Mouse (Mus musculus) adrenal gland, postnatal 25 days (tissue): Measurements from ENCODE around the gene Phc1. TPM values are rescaled to one million over a fixed set of nuclear protein-coding genes. Genes with fewer than 3 reads are reported as not detected.
"Not testable (repeated sequence)": the region's sequence is repeated elsewhere in the genome, so short reads cannot be mapped to it uniquely, and the experiment has no call there.

ENCODE experiments used
- DNase-seq: peaks from one replicate; pipeline ENCODE4 v3.0.0; 2021; ENCODE audit warnings: mixed read lengths
- long read RNA-seq: library from polyadenylated mRNA; stranded (forward); transcript quantifications from one replicate; pipeline ENCODE4 v2.0.0, GENCODE M21; 2021
- total RNA-seq: library from RNA; stranded (reverse); gene quantifications from 2 replicates; pipeline ENCODE4 v1.2.3, GENCODE M21; 2021

Gene Phc1
- total RNA-seq, result 17.9 and 29.8 TPM in 2 replicates
- long read RNA-seq, partial matches to known transcripts, result 4 of 6 reads
- long read RNA-seq, other reads (novel, unspliced or antisense), result 2 of 6 reads

DNA sequence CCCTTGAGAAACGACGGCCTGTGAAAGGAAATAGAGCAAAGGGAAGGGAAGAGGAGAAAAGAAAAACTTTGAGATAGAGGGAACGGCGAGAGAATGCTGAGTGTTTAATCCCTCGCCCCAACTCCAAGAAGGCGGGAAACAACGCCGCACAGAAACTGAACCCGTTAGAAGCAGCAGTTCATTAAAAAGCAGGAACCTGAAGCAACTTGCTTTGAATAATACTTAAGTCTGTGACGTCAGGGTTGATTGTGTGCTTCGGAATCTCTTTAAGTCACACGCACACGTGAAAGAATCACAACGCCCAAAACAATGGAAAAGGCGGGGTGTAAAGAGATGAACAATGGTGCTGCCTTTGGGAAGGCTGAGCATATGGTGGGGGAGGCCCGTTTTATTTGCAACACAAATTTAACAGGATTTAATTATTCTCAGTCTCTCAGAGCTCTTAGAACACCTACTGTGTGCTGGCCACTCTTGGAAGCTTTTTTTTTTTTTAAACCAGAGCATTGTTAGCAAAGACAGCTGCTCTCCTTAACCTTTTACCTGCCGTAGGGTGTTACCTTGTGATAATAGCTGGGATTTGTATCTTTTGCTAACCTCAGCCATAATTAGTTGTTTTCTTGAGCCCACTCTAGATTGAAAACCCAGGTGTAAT is at the start of gene Phc1:
Phc1 (minus strand) TSS at position 213 of the 652 bp plus-strand sequence.
- DNase-seq, result no peak

DNA sequence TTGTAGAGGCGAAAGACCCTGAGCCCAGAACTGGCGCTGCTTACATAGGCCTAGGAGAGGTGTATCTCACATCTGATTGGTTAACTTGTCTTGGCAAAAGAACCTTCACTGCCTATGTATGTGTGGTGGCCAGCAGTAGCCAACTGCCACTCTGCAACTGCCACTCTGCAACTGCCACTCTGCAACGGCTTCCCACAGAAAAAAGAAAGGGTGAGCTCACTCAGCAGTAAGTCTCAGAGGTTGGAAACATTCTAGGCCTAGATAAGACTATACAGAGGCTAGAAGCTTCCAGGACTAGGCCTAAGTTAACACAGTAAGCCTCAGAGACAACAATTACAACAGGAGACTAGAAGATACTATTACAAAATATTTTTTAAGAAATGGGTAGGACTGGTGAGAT is 49.6 kb upstream of the Phc1 start:
- DNase-seq, result not testable (repeated sequence)

DNA sequence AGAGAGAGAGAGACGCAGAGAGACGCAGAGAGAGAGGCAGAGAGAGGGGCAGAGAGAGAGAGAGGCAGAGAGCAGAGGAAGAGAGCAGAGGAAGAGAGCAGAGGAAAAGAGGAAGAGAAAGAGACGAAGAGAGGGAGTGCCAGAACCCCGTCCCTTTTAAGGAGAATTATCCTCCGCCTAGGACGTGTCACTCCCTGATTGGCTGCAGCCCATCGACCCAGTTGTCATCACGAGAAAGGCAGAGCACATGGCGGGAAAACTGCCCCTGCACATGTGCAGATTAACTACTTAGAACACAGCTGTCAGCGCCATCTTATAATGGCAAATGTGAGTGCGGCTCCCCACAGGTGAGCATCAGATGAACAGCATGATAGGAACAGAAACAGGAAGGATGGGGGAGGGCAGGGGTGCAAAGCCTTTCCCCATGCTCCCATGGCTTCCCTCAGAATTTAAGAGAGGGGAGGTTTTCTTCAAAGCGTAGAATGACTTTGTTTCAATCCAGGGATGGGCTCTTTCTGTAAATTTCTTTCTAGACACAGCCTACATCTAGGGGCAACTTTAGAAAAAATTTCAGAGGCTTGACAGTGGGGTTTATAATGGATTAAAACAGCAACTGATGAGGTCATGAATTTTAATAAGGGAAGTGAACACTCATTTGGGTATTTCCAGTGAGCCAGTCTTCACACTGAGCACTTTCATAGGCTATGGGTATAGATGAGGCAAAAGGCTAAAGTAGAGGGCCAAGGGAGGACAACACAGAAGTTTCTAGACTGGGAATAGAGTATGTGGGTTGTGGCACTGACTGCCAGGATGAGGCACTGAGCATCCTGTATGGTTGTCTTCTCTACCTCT is 47.0 kb upstream of the Phc1 start:
- DNase-seq, result not testable (repeated sequence)

DNA sequence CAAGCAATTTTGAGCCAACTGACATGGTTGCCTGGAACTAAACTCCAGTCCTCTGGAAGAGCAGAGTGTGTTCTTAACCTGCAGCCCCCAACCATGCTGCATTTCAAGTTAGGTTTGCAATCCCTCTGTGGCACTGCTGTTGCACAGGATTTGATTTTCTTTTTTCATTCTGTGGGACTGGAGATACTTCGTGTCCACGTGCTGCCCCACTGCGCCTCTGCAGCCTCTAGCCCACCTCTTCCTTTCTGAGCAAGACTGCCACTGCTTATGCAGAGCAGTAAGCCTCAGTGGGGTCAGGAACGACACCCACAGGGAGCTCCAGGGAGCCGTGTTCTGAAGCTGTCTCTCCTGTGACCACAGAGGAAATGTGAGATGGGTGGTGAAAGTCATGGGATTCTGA is 45.4 kb upstream of the Phc1 start:
- no peak for DNase-seq

DNA sequence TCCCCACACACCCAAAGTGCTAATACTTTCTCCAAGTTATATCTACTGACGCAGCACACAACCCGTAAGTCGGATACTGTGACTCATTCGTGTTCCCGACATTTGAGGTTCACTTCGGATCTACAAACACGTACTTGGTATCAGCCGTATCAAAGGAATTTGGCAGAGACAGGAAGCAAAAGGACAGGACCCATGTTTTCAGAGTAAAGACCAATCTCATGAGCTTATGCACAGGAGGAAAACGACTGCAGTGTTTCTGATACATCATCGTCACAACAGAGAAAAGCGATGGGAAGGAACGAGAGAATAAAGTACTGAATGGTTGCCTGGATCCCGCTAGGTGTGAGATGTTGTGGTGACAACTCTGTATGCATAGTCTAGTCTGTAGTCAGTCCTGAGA is 44.5 kb upstream of the Phc1 start:
- DNase-seq, result no peak

DNA sequence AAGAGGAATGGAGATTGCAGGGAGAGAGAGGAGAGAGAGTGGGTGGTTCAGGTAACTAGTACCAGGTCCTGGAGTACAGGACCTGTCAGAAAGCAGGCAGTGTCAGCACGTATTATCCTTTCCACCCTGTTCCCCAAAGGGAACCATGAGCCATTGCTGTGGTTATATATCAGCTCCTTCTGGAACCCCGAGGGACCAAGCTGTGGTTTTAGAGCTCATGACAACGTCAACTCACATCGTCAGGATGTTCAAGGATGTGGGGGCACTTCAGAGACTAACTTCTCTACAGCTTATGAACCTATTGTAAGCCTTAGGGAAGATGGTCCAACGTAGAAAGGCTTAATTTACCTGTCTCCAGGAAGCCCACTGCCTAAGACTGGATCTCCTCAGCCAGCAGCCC is 42.9 kb upstream of the Phc1 start:
- DNase-seq, result no peak

DNA sequence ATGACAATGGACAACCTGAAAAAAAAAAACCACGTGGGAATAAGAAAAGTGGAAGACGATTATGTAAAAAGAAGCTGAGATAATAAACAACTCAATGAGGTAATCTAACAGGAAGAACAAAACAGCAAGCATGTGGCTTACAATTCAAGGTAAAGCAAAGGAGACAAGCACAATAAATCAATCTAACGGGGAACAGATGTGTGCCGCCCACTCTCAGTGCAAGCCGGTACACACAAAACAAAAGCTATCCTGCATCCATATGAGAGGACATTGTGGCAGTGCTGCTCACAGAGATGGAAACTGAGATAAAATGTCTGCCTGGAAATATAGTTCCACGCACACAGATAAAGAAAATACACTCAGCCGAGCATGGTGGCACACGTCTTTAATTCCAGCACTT is 41.7 kb upstream of the Phc1 start:
- no peak for DNase-seq

DNA sequence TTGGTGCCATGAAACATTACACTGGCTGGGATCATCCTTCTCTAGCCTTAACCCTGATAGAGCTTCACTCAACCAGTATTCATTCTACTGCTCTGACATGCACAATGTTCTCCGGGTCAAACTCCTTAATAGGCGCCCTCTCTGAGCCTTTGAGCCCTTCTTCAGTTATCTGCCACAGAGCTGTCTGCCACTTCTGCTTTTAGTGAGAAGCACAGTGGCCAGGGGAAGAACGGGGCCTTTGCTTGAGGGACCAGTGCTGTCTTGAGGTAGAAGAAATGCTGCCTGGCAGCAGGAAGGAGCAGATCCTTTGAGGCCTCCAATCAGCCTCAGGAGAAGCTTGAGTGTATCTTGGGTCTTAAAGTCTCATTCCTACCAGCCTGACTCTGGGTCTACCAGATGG is 27.9 kb upstream of the Phc1 start:
- DNase-seq, result no peak

DNA sequence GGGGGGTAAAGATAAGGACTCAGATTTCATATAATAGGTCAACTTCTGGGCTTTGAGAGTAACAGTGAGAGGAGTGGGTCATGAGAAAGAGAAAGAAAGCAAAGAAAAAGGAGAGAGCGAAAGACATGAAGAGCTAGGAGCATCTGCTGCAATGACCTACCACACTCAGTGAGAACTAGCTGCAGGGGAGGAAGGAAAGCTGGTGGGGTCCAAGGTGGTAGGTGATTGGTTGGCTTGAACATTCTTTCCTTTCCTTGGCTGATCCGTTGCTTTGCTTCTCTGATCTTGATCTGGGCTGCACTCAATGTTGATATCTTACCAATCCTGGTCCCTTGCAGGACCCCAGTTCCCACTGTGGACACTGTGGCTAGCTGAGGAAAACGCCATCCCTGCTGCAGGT is 26.6 kb upstream of the Phc1 start:
- DNase-seq, result no peak

DNA sequence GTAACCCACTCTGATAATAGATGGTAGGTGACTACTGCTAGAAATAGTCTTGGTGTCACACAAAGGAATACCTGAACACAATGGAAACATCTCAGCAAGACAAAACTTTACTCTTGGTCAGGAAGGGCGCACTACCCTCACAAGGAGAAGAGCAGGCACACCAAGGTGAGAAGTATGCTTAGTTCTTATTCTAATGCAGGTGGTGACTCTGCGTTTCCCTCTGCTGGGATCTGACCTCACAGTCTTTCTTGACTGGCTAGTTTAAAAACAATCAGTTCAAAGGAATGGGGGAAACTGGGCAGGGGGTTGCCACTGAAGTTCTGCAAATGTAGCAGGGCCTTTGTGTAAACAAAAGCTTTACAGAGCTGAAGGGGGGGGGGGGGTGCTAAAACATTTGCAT is 25.9 kb upstream of the Phc1 start:
- no peak for DNase-seq

DNA sequence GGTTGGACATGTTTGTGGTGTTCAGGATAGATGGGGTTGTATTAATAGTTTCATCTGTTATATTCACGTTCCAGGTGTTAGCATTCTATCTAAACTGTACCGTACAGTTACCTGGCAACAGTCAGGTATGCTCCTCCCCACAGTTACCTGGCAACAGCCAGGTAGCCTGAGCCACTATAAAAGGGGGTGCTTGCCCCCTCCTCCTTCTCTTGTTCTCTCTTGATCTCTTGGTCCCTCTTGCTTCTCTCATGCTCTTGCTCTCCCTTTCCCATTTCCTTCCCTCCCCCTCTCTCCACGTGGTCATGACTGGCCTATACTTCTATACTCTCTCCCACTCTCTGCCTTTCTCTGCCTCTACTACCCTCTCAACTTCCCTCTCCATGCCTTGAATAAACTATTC is 25.3 kb upstream of the Phc1 start:
- DNase-seq, result no peak

DNA sequence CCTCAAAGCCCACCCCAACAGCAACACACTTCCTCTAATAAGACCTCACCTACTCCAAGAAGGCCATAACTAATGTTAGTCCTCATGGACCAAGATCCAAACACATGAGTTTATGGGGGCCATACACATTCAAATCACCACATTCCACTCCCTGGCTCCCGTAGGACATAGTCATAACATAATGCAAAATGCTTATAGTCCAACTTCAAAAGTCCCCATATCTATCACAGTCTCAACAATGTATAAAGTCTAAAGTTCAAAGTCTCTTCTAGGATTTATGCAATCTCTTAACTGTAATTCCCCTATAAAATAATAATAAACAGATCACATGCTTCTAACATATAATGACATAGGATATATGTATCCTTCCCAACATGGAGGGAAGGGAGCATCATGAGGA is 16.7 kb upstream of the Phc1 start:
- DNase-seq, result no peak

DNA sequence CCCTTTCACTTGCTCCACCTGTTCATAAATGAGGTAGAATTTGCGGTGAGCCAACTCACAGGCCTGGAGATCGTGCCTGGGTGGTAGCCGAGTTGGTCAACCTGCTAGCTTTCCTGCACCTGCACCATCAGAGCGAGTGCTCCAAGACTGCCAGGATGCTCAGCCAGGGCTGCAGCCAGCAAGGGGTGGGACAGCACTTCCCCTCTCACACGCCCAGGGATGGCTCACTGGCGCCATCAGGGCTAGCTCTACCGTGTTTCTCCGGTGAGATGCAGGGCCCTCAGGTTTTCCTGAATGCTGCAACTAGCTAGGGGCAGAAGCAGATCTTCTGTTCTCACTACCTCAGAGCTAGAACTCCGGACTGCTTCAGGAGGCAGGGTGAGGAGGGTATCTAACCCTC is 15.5 kb upstream of the Phc1 start:
- no peak for DNase-seq

DNA sequence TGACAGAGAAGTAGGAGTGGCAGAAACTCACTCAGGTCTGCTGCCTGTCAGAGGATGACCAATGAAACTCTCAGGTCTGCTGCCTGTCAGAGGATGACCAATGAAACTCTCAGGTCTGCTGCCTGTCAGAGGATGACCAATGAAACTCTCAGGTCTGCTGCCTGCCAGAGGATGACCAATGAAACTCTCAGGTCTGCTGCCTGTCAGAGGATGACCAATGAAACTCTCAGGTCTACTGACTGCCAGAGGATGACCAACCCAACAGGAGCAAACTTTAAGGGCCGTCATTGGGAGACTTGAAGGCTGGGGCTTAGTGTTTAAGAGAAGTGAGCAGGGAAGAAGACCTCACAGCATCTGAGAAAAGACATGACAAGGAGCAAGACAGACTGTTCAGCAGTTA is 7.0 kb upstream of the Phc1 start:
- not testable (repeated sequence) for DNase-seq

DNA sequence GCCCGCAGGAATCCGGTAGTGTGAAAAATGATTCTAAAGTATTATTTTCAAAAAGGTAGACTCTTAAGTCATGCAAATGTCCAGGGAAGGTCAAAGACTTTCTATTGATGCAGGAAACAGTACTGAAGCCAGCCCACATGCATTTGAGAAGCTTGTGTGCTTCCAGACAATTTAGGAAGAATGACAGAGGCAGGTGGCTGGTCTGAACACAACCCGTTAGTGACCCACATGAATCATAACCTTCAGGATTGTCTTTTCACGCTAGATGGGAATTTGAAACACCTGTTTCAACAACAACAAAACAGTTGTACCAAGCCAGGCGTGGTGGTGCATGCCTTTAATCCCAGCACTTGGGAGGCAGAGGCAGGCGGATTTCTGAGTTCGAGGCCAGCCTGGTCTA is 6.0 kb upstream of the Phc1 start:
- DNase-seq, result no peak

DNA sequence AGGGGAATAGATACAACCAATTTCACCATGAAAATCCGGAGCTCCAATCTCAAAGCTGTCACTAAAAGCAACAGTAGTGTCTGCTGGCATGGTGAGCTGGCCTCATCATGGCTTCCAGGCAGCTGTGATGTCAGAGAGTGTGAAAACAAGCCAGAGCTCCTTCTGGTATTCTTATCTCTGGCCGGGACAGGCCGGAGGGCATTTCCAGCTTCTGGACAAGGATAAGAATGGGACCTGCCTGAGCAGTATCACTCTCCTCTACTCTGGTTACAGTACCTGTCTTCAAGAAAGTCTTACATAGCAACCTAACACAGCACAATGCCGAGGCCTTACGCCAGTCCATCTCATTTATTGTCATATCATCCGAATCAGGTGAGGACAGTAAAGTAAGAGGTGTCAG is 5.4 kb upstream of the Phc1 start:
- DNase-seq, result no peak

DNA sequence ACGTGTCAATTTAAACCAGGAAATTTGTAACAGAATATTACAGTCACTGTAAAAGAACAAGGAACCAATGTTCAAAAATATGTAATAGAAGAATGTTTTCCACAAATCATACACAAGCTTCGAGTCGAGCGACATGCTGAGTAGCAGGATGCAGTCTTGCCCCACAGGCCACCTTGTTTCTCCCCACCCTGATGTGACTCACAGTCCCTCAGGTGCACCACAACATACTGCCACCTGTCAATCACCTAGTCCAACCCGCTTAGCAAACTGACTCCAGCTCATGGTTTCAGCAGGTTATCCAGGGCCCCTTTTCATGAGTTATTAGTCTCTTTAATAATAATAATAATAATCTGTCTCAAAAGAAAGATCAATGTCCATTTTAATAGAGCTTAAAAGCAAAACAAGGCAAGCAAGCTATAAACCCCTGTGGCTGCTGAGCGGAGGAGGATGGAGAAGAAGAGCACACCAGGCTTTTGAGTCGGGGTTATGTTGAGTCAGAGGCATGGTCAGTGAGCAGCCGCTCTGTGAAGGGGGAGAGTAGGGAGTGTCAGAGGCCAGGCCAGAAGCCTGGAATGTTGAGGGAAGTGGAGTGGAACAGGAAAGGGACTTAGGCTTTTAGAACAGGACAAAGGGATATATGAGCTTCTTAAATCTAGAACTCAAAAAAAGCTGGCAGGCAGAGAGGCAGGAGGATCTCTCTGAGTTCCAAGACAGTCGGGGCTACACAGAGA is 4.2 kb upstream of the Phc1 start:
- DNase-seq, result no peak

DNA sequence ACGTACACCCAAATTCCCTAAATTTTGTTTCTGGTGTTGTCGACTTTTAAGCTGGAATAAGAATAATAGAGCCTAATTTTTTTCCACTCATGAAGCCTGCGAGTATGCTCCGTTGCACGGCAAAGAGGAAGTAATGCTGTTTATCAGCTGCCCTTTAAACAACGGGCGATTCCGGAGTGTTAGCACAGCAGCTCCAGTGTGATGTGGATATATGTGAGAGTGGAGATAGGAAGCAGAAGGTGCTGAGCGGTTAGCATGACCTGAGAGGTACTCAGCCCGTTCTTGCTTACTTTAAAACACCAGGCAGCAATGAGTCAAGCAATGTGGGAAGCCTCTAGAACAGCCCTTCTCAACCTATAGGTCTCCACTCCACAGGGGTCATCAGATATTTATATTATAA is 3.4 kb upstream of the Phc1 start:
- no peak for DNase-seq

DNA sequence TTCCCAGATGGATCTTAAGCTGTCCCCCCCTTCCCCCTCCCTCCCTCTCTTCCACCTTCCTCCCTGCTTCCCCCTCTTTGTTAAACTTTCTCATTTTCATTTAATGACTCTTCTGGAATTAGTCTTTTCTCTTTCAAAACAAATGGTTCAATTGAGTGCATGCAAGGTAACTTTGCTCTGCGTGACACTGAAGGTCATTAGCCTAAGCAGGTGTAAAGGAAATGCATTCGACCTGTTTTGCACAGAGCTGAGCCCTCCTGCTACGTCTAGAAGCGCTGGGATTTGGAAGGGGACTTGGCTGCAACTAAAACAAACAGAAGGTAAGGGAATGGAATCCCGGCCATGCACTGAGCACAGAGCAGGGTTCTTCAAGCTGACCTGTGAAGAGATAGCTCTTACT is 1.8 kb upstream of the Phc1 start:
- DNase-seq, result no peak

DNA sequence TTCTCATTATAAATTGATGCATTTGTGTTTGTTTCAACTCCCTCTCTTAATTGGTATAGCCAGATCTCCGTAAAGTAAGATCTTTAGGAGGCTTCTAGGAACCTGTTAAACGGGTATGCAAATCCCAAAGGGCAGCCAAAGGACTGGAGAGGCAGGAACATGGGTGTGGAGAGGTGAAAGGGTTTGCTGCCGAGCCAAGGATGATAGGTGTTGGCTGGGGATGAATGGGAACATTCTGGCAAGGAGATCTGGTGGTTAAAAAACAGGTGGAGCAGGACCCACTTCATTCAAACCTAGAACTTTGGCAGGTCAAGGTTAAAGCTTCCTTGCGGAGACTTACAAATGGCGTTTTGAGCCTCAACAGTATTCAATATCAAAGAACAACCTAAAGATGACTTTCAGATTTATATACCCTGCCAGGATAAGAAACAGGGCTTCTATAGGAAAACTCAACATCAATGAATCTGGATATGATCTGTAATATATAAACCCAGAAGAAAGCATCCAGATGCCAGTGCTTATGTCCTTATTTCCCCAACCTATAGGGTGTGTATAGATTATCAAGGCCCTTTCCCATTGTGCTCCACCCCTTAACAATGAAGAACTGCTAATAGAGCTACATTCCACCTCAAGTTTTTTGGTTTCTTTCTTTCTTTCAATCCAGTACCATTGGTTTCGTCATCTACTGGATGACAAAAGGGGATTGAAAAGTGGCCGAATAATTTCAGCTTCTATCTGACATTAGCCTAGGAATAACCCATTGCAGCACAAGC is 863 bp upstream of the Phc1 start:
- no peak for DNase-seq

DNA sequence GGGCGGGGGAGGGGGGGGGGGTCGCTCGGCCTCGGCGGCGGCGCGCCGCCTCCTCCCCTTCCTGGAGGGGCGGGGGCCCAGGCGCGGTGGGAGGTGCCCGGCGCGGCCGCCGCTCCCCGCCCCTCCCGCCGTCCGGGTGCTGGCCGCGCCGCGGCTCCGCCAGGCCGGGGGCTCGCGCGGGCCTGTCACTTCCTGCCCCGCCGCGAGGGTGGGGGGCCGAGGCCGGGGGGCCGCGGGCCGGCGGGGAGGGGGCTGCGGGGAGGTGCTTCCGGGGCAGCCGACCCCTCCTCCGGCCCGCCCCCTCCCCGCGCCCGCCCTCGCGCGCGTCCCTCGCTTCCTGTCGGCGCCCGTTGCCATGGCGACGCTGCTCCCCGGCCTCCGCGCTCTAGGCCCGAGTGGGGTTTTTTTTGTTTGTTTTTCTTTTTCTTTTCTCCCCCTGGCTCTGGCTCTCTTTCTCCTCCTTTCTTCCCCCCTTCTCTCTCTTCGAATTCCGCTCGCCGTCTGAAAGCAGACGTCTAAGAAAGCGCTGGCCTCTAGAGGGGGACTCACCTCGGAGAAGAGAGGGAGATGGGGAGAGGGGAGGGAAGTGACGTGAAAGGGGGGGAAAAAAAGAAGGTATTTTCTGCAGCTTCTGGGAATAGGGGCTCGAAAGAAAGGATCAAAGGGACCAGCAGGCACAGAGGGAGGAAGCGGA is 566 bp downstream of the Phc1 start:
- peak; percentile 90 for DNase-seq
